ENCODE assay signal across 8 mouse cellular contexts in genomic region chr11:70024151-70024514, GRCm38 (mm10). TPM values are rescaled to one million over a fixed set of nuclear protein-coding genes. Genes with fewer than 3 reads are reported as not detected.
A peak's percentile ranks its signal among the peaks of the same experiment; 100 is the strongest.
DNase-seq lines count a peak whose midpoint lies in the region; ATAC-seq and TF ChIP-seq lines count a peak whose summit lies in the region.

No protein-coding gene starts in this region.

- H3K4me1 ChIP-seq in neural tube, embryonic 11.5 days (ENCODE audit: control insufficient read depth, insufficient read depth, low read length) = peaks cover 46% of the 10 kb centered on the region
- peaks cover 46% of the 10 kb centered on the region for H3K4me1 ChIP-seq in liver, embryonic 15.5 days (replicated peaks)
- H3K4me1 ChIP-seq in thymus, adult 2 months (replicated peaks; ENCODE audit: control insufficient read depth, insufficient read depth, low read length) = peaks cover 55% of the 10 kb centered on the region

- TF ChIP-seq CTCF in thymus, adult 2 months (IDR thresholded peaks at IDR 0.05; ENCODE audit: borderline replicate concordance, control insufficient read depth, extremely low read depth, insufficient read depth, low read length, poor library complexity) = no peak

- peak; percentile 55 for DNase-seq in cerebellum, adult 9-11 months
- no peak for DNase-seq in cerebellum, adult 18-20 months
- DNase-seq in neural tube, embryonic 11.5 days (ENCODE audit: low spot score) = no peak
- DNase-seq in neural tube, embryonic 10.5 days (ENCODE audit: extremely low spot score, low spot score) = no peak
- no peak for DNase-seq in adrenal gland, postnatal 4 days (ENCODE audit: low spot score in 2 of 2)
- DNase-seq in thymus, adult 2 months = no peak

- no peaks in the 10 kb centered on the region for H3K27me3 ChIP-seq in neural tube, embryonic 11.5 days (ENCODE audit: control insufficient read depth, insufficient read depth, low read length)
- H3K27me3 ChIP-seq in liver, embryonic 15.5 days = peaks cover 76% of the 10 kb centered on the region
- H3K27me3 ChIP-seq in thymus, adult 2 months (ENCODE audit: control insufficient read depth, insufficient read depth, low read length) = no peaks in the 10 kb centered on the region

- H3K4me3 ChIP-seq in neural tube, embryonic 11.5 days (ENCODE audit: low read depth, low read length) = peak overlapping the region; percentile 35
- 0 out of 2 replicates have a peak overlapping the region, but pooled peaks have one; percentile 8 for H3K4me3 ChIP-seq in liver, embryonic 15.5 days (replicated peaks)
- no peak overlapping the region for H3K4me3 ChIP-seq in thymus, adult 2 months (ENCODE audit: control insufficient read depth, insufficient read depth, low read length)

- H3K9ac ChIP-seq in neural tube, embryonic 11.5 days (ENCODE audit: low read length) = peak overlapping the region; percentile 44
- H3K9ac ChIP-seq in liver, embryonic 15.5 days = no peak overlapping the region

- H3K27ac ChIP-seq in neural tube, embryonic 11.5 days (ENCODE audit: low read depth, low read length) = peak overlapping the region; percentile 6; the same call in 1 of the 2 replicates
- no peak overlapping the region for H3K27ac ChIP-seq in liver, embryonic 15.5 days (replicated peaks)
- H3K27ac ChIP-seq in thymus, adult 2 months (ENCODE audit: control insufficient read depth, insufficient read depth, low read length) = no peak overlapping the region

- peak overlapping the region; percentile 60 for H3K4me2 ChIP-seq in neural tube, embryonic 11.5 days (ENCODE audit: low read depth)
- peak overlapping the region; percentile 44; the same call in 1 of the 2 replicates for H3K4me2 ChIP-seq in liver, embryonic 15.5 days

- no peak for ATAC-seq in neural tube, embryonic 11.5 days (ENCODE audit: insufficient read depth, low FRiP score, low TSS enrichment)
- ATAC-seq in liver, embryonic 15.5 days (ENCODE audit: insufficient read depth) = no peak
- no peak for ATAC-seq in erythroblast, adult 5-6 weeks (replicated peaks; ENCODE audit: low FRiP score, poor library complexity, severe bottlenecking)

- WGBS in neural tube, embryonic 11.5 days = 20% methylated on average over 6 of the region's 6 CpGs
- 27% methylated on average over 6 of the region's 6 CpGs for WGBS in liver, embryonic 15.5 days (ENCODE audit: insufficient replicate concordance)
- 70% methylated on average over 6 of the region's 6 CpGs for WGBS in thymus, adult 2 months

- no peaks in the 10 kb centered on the region for H3K9me3 ChIP-seq in neural tube, embryonic 11.5 days (ENCODE audit: control insufficient read depth, low read length)
- H3K9me3 ChIP-seq in liver, embryonic 15.5 days (replicated peaks) = no peaks in the 10 kb centered on the region

- H3K36me3 ChIP-seq in neural tube, embryonic 11.5 days (ENCODE audit: control insufficient read depth, insufficient read depth, low read length) = no peaks in the 10 kb centered on the region
- H3K36me3 ChIP-seq in liver, embryonic 15.5 days (replicated peaks) = no peaks in the 10 kb centered on the region
- H3K36me3 ChIP-seq in thymus, adult 2 months (ENCODE audit: control insufficient read depth, insufficient read depth, low read length) = no peaks in the 10 kb centered on the region

- TF ChIP-seq POLR2A in thymus, adult 2 months (IDR thresholded peaks at IDR 0.05; ENCODE audit: control insufficient read depth, extremely low read depth, insufficient read depth, low read length, poor library complexity) = no peak

RNA-seq across cellular contexts. Expression of gene Dlg4, which starts 7.4 kb away (rescaled TPM):
- 14.6 and 15.0 TPM in 2 replicates for polyA plus RNA-seq in neural tube, embryonic 11.5 days (2014; fragmentation: Nextera tagmentation; extraction: Ambion mirVana)
- polyA plus RNA-seq in liver, embryonic 15.5 days (2015; fragmentation: Nextera tagmentation; extraction: Ambion mirVana) = 0.63 and 0.93 TPM in 2 replicates
- 7.7 TPM in 1 of 2 replicates, not detected in the other for total RNA-seq in erythroblast, adult 5-6 weeks (2015; ENCODE audit: low replicate concordance)
- 0.17 and 0.84 TPM in 2 replicates for total RNA-seq in erythroblast, adult 5-6 weeks (2017; ENCODE audit: low replicate concordance)
- 10 to 100 TPM; 63.0 to 64.4 TPM for total RNA-seq in adrenal gland, postnatal 4 days (2021)
- 71.7 and 72.1 TPM in 2 replicates for polyA plus RNA-seq in thymus, adult 2 months (2012; rRNA removed)

RNA-seq across cellular contexts. Expression of gene Acadvl, which starts 8.9 kb away (rescaled TPM):
- 49.3 and 54.1 TPM in 2 replicates for polyA plus RNA-seq in neural tube, embryonic 11.5 days (2014; fragmentation: Nextera tagmentation; extraction: Ambion mirVana)
- 111 and 124 TPM in 2 replicates for polyA plus RNA-seq in liver, embryonic 15.5 days (2015; fragmentation: Nextera tagmentation; extraction: Ambion mirVana)
- 23.6 and 48.4 TPM in 2 replicates for total RNA-seq in erythroblast, adult 5-6 weeks (2015; ENCODE audit: low replicate concordance)
- total RNA-seq in erythroblast, adult 5-6 weeks (2017; ENCODE audit: low replicate concordance) = 18.6 and 20.4 TPM in 2 replicates
- 100 to 1,000 TPM; 295 to 378 TPM for total RNA-seq in adrenal gland, postnatal 4 days (2021)
- 88.5 and 110 TPM in 2 replicates for polyA plus RNA-seq in thymus, adult 2 months (2012; rRNA removed)

RNA-seq across cellular contexts. Expression of gene Dvl2, which starts 23.7 kb away (rescaled TPM):
- 35.8 and 39.0 TPM in 2 replicates for polyA plus RNA-seq in neural tube, embryonic 11.5 days (2014; fragmentation: Nextera tagmentation; extraction: Ambion mirVana)
- polyA plus RNA-seq in liver, embryonic 15.5 days (2015; fragmentation: Nextera tagmentation; extraction: Ambion mirVana) = 5.3 and 5.5 TPM in 2 replicates
- 1.3 and 4.2 TPM in 2 replicates for total RNA-seq in erythroblast, adult 5-6 weeks (2015; ENCODE audit: low replicate concordance)
- total RNA-seq in erythroblast, adult 5-6 weeks (2017; ENCODE audit: low replicate concordance) = 2.1 and 7.4 TPM in 2 replicates
- total RNA-seq in adrenal gland, postnatal 4 days (2021) = 10 to 100 TPM; 35.5 to 38.2 TPM
- polyA plus RNA-seq in thymus, adult 2 months (2012; rRNA removed) = 52.4 and 55.7 TPM in 2 replicates

RNA-seq across cellular contexts. Expression of gene Phf23, which starts 28.6 kb away (rescaled TPM):
- polyA plus RNA-seq in neural tube, embryonic 11.5 days (2014; fragmentation: Nextera tagmentation; extraction: Ambion mirVana) = 54.4 and 57.6 TPM in 2 replicates
- 23.1 and 24.0 TPM in 2 replicates for polyA plus RNA-seq in liver, embryonic 15.5 days (2015; fragmentation: Nextera tagmentation; extraction: Ambion mirVana)
- total RNA-seq in erythroblast, adult 5-6 weeks (2015; ENCODE audit: low replicate concordance) = 8.5 and 11.3 TPM in 2 replicates
- total RNA-seq in erythroblast, adult 5-6 weeks (2017; ENCODE audit: low replicate concordance) = 7.4 and 11.0 TPM in 2 replicates
- 10 to 100 TPM; 51.4 to 53.4 TPM for total RNA-seq in adrenal gland, postnatal 4 days (2021)
- polyA plus RNA-seq in thymus, adult 2 months (2012; rRNA removed) = 36.5 and 43.4 TPM in 2 replicates

RNA-seq across cellular contexts. Expression of gene Asgr1, which starts 29.8 kb away (rescaled TPM):
- polyA plus RNA-seq in neural tube, embryonic 11.5 days (2014; fragmentation: Nextera tagmentation; extraction: Ambion mirVana) = 0.41 TPM in 1 of 2 replicates, not detected in the other
- 6.8 and 7.3 TPM in 2 replicates for polyA plus RNA-seq in liver, embryonic 15.5 days (2015; fragmentation: Nextera tagmentation; extraction: Ambion mirVana)
- not detected in 2 replicates for total RNA-seq in erythroblast, adult 5-6 weeks (2015; ENCODE audit: low replicate concordance)
- not detected in 2 replicates for total RNA-seq in erythroblast, adult 5-6 weeks (2017; ENCODE audit: low replicate concordance)
- 10 to 100 TPM in 1 of 2 experiments, 1 to 10 TPM in 1; 1.7 to 33.7 TPM for total RNA-seq in adrenal gland, postnatal 4 days (2021)
- 1.3 TPM in 1 of 2 replicates, not detected in the other for polyA plus RNA-seq in thymus, adult 2 months (2012; rRNA removed)
